Mouse (Mus musculus): ENCODE measurements around the gene Lmod1. TPM values are rescaled to one million over a fixed set of nuclear protein-coding genes. Genes with fewer than 3 reads are reported as not detected.
A peak's percentile ranks its signal among the peaks of the same experiment; 100 is the strongest.
"Not testable (repeated sequence)": the region's sequence is repeated elsewhere in the genome, so short reads cannot be mapped to it uniquely, and the experiment has no call there.

The Lmod1 gene
- polyA plus RNA-seq, 2 experiments from 2014 or later, result 0.15 TPM; not detected in 1

- ATAC-seq, result no peak
Observed at GRCm38 (mm10) chr1:135363446-135363845, 38.8 kb downstream of the Lmod1 start.

- no peak for ATAC-seq
Observed at GRCm38 (mm10) chr1:135366380-135366779, 41.8 kb downstream of the Lmod1 start.

GRCm38 (mm10) chr1:135367005-135367404, 42.4 kb downstream of the Lmod1 start:
- no peak for ATAC-seq

- ATAC-seq, result no peak
Observed at GRCm38 (mm10) chr1:135367595-135367994, 43.0 kb downstream of the Lmod1 start.

GRCm38 (mm10) chr1:135368245-135368644, 43.6 kb downstream of the Lmod1 start:
- peak; percentile 64 for ATAC-seq

GRCm38 (mm10) chr1:135368982-135369381, 44.4 kb downstream of the Lmod1 start:
- ATAC-seq, result no peak

- no peak for ATAC-seq
Observed at GRCm38 (mm10) chr1:135369415-135369814, 44.8 kb downstream of the Lmod1 start.

GRCm38 (mm10) chr1:135373171-135373677, 48.6 kb downstream of the Lmod1 start:
- no peak for ATAC-seq

GRCm38 (mm10) chr1:135374175-135374867, 49.7 kb downstream of the Lmod1 start:
- no peak for ATAC-seq

- ATAC-seq, result no peak
Observed at GRCm38 (mm10) chr1:135374868-135375581, 50.4 kb downstream of the Lmod1 start, which contains the start of gene Shisa4. Gene Shisa4, minus strand, starts transcription at chr1:135375237.

GRCm38 (mm10) chr1:135378576-135378975, 54.0 kb downstream of the Lmod1 start:
- no peak for ATAC-seq

- no peak for ATAC-seq
Observed at GRCm38 (mm10) chr1:135379048-135379447, 54.4 kb downstream of the Lmod1 start.

GRCm38 (mm10) chr1:135380071-135380991, 55.7 kb downstream of the Lmod1 start:
- ATAC-seq, result no peak

- ATAC-seq, result not testable (repeated sequence)
Observed at GRCm38 (mm10) chr1:135381560-135381959, 57.0 kb downstream of the Lmod1 start.

GRCm38 (mm10) chr1:135384171-135384570, 59.6 kb downstream of the Lmod1 start:
- no peak for ATAC-seq

GRCm38 (mm10) chr1:135385161-135385560, 60.6 kb downstream of the Lmod1 start:
- ATAC-seq, result no peak

GRCm38 (mm10) chr1:135399466-135399865, 74.9 kb downstream of the Lmod1 start:
- no peak for ATAC-seq

- no peak for ATAC-seq
Observed at GRCm38 (mm10) chr1:135401452-135402110, 77.0 kb downstream of the Lmod1 start.

GRCm38 (mm10) chr1:135405356-135405755, 80.7 kb downstream of the Lmod1 start:
- no peak for ATAC-seq

- no peak for ATAC-seq
Observed at GRCm38 (mm10) chr1:135408973-135409372, 84.4 kb downstream of the Lmod1 start.

- no peak for ATAC-seq
Observed at GRCm38 (mm10) chr1:135410967-135411366, 86.4 kb downstream of the Lmod1 start.

GRCm38 (mm10) chr1:135412130-135412529, 87.5 kb downstream of the Lmod1 start:
- ATAC-seq, result no peak

Data from CD4-positive, CD25-positive, alpha-beta regulatory T cell, adult 4 months (primary cell).